Mouse (Mus musculus) midbrain, embryonic 12.5 days (tissue): ENCODE results near the gene Enpp7. TPM values are rescaled to one million over a fixed set of nuclear protein-coding genes. Genes with fewer than 3 reads are reported as not detected.

ENCODE experiments used
- ATAC-seq: fragments of 200-750 bp; cut with Nextera tagmentation; 2 replicates; pipeline ENCODE4 v1.8.0; 2017; ENCODE audit warnings: low read depth, moderate TSS enrichment, moderate library complexity; ENCODE audit not compliant: low FRiP score
- H3K27ac ChIP-seq: fragments of 300-500 bp; sonication (generic); replicated peaks from 2 replicates; pipeline ENCODE4 v1.5.1; 2016; ENCODE audit warnings: mild to moderate bottlenecking
- H3K27me3 ChIP-seq: fragments of 300-500 bp; sonication (generic); 2 replicates; pipeline ENCODE4 v1.6.1; 2016; ENCODE audit warnings: mild to moderate bottlenecking
- H3K36me3 ChIP-seq: fragments of 300-500 bp; sonication (generic); 2 replicates; pipeline ENCODE4 v1.6.1; 2016
- H3K4me1 ChIP-seq: fragments of 300-500 bp; sonication (generic); 2 replicates; pipeline ENCODE4 v1.6.1; 2016
- H3K4me2 ChIP-seq: fragments of 300-500 bp; sonication (generic); replicated peaks from 2 replicates; pipeline ENCODE4 v1.6.1; 2016; ENCODE audit warnings: mild to moderate bottlenecking, moderate library complexity
- H3K4me3 ChIP-seq: fragments of 300-500 bp; sonication (generic); 2 replicates; pipeline ENCODE4 v1.5.1; 2016; ENCODE audit warnings: mild to moderate bottlenecking
- H3K9ac ChIP-seq: fragments of 300-500 bp; sonication (generic); replicated peaks from 2 replicates; pipeline ENCODE4 v1.6.1; 2016; ENCODE audit warnings: mild to moderate bottlenecking, moderate library complexity
- H3K9me3 ChIP-seq: fragments of 300-500 bp; sonication (generic); 2 replicates; pipeline ENCODE4 v1.6.1; 2016; ENCODE audit warnings: mild to moderate bottlenecking
- WGBS: fragments of 180-500 bp; shearing (Covaris S2); methylation state at CpG from one replicate; pipeline ENCODE4 v1.1.7; 2016; 5-methylcytosine and 5-hydroxymethylcytosine counted together
- polyA plus RNA-seq: library from polyadenylated mRNA; unstranded; fragments of >200 nt; fragmentation: Nextera tagmentation; extraction: Ambion mirVana; gene quantifications from 2 replicates; pipeline ENCODE4 v1.2.1, GENCODE M21; 2016

Enpp7 gene
- polyA plus RNA-seq, 1 experiment from 2014 or later = not detected

- no peak overlapping the region for H3K4me3 ChIP-seq
- peaks cover 27% of the 10 kb centered on the region for H3K4me1 ChIP-seq
- H3K27ac ChIP-seq = peak overlapping the region; percentile 80
- ATAC-seq = peak; percentile 80
- H3K9ac ChIP-seq = no peak overlapping the region; the same call in 1 of the 2 replicates
- H3K27me3 ChIP-seq = peaks cover 19% of the 10 kb centered on the region
- H3K9me3 ChIP-seq = no peaks in the 10 kb centered on the region
- H3K4me2 ChIP-seq = peak overlapping the region; percentile 4; the same call in 1 of the 2 replicates
- H3K36me3 ChIP-seq = no peaks in the 10 kb centered on the region
- WGBS = 29% methylated on average over 18 of the region's 18 CpGs
Observed at GRCm38 (mm10) chr11:118972431-118973377, 15.3 kb upstream of the Enpp7 start.

DNA sequence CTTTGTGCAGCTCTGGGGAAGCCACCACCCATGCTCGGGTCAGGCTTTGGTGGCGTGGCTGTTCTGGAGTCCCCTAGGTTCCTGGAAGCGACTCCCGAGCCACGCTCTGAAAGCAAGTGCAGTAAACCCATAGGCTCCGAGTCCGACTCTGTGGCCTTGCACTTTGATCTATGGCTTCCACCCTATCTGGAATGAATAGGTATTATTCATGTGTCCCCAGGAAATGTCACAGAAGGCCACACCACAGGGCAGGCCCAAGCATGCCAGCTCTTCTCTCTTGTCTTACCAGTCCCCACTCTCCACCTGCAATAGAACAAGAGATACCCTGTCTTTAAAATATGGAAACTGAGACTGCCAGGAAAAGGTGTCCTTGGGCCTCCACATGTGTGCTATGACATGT, 13.6 kb upstream of the Enpp7 start:
- Histone ChIP-seq H3K9me3 (no peaks in the 10 kb centered on the region), H3K9ac (no peak overlapping the region), H3K4me2 (no peak overlapping the region), H3K27me3 (peaks cover 23% of the 10 kb centered on the region), H3K27ac (no peak overlapping the region), H3K4me3 (no peak overlapping the region), H3K4me1 (peaks cover 27% of the 10 kb centered on the region), H3K36me3 (no peaks in the 10 kb centered on the region)
- WGBS = 79% methylated on average over 7 of the region's 7 CpGs
- no peak for ATAC-seq

DNA sequence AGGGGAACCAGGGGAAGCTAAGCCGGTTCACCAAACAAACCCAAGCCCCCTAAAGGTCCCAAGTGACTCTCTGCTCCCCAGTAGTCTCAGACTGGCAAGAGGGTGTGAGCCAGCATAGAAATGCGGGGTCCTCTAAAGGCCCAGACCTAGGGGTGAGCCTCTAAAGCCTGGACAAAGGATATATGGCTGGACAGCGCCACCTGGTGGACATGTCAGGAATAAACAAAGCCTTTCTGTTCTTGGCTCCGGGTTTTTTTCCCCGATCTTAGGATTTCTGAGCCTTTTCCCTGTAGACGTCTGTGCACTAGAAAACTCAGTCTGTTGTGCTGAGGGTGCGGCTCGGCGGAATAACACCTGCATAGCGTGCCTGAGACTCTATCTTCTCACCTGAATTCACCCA, 12.6 kb upstream of the Enpp7 start:
- H3K36me3 ChIP-seq = no peaks in the 10 kb centered on the region
- peaks cover 27% of the 10 kb centered on the region for H3K4me1 ChIP-seq
- ATAC-seq = no peak
- WGBS = 2% methylated on average over 10 of the region's 10 CpGs
- peak overlapping the region; percentile 24 for H3K4me2 ChIP-seq
- H3K9ac ChIP-seq = no peak overlapping the region
- H3K9me3 ChIP-seq = no peaks in the 10 kb centered on the region
- H3K27me3 ChIP-seq = peaks cover 20% of the 10 kb centered on the region
- no peak overlapping the region for H3K4me3 ChIP-seq
- no peak overlapping the region for H3K27ac ChIP-seq

- Histone ChIP-seq H3K27ac (no peak overlapping the region), H3K4me2 (peak overlapping the region; percentile 24), H3K4me1 (peaks cover 27% of the 10 kb centered on the region), H3K27me3 (peaks cover 20% of the 10 kb centered on the region), H3K4me3 (no peak overlapping the region), H3K36me3 (no peaks in the 10 kb centered on the region), H3K9ac (no peak overlapping the region), H3K9me3 (no peaks in the 10 kb centered on the region)
- ATAC-seq = no peak
- 15% methylated on average over 12 of the region's 12 CpGs for WGBS
Observed at GRCm38 (mm10) chr11:118975917-118976316, 12.1 kb upstream of the Enpp7 start.

DNA sequence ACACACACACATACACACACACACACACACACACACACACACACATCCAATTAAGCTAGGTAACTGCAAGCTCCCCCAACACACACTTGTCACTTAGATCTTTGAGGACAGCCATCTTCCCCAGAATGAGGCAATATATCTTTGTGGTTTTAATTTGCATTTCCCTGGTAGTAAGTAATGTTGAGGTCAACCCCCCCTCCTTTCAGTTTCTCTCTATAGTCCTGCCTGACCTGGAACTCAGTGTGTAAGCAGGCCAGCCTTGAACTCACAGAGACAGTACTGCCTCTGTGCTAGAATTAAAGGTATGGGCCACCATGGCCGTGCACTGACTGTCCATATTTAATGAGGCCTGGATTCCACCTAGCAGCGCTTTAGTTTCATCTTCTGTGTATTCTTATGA, 7.6 kb upstream of the Enpp7 start:
- ATAC-seq = no peak
- 84% methylated on average over 2 of the region's 2 CpGs for WGBS
- Histone ChIP-seq H3K4me1 (peaks cover 20% of the 10 kb centered on the region; the same call in 1 of the 2 replicates), H3K27me3 (peaks cover 9% of the 10 kb centered on the region), H3K9me3 (no peaks in the 10 kb centered on the region), H3K36me3 (no peaks in the 10 kb centered on the region), H3K4me2 (no peak overlapping the region), H3K4me3 (no peak overlapping the region), H3K27ac (no peak overlapping the region), H3K9ac (no peak overlapping the region)

GRCm38 (mm10) chr11:118981012-118981776, 6.8 kb upstream of the Enpp7 start:
- no peak for ATAC-seq
- Histone ChIP-seq H3K4me1 (peaks cover 14% of the 10 kb centered on the region; the same call in 1 of the 2 replicates), H3K9ac (no peak overlapping the region), H3K4me2 (no peak overlapping the region), H3K4me3 (no peak overlapping the region), H3K9me3 (no peaks in the 10 kb centered on the region), H3K27ac (no peak overlapping the region), H3K27me3 (peaks cover 9% of the 10 kb centered on the region), H3K36me3 (no peaks in the 10 kb centered on the region)
- 69% methylated on average over 18 of the region's 18 CpGs for WGBS

- WGBS = 38% methylated on average over 12 of the region's 12 CpGs
- Histone ChIP-seq H3K27me3 (peaks cover 9% of the 10 kb centered on the region; the same call in 1 of the 2 replicates), H3K4me2 (no peak overlapping the region), H3K36me3 (no peaks in the 10 kb centered on the region), H3K9ac (no peak overlapping the region), H3K4me3 (no peak overlapping the region), H3K27ac (0 out of 2 replicates have a peak overlapping the region, but pooled peaks have one; percentile 42), H3K4me1 (peaks cover 14% of the 10 kb centered on the region; the same call in 1 of the 2 replicates), H3K9me3 (no peaks in the 10 kb centered on the region)
- no peak for ATAC-seq
Observed at GRCm38 (mm10) chr11:118982593-118983113, 5.3 kb upstream of the Enpp7 start.

GRCm38 (mm10) chr11:118985571-118985970, 2.4 kb upstream of the Enpp7 start:
- H3K27me3 ChIP-seq = 0 out of 2 replicates have a peak, but pooled peaks cover 2% of the 10 kb centered on the region
- no peak overlapping the region for H3K4me3 ChIP-seq
- no peaks in the 10 kb centered on the region for H3K36me3 ChIP-seq
- H3K4me1 ChIP-seq = peaks cover 14% of the 10 kb centered on the region; the same call in 1 of the 2 replicates
- H3K9me3 ChIP-seq = no peaks in the 10 kb centered on the region
- no peak for ATAC-seq
- WGBS = 63% methylated on average over 5 of the region's 5 CpGs
- no peak overlapping the region for H3K9ac ChIP-seq
- no peak overlapping the region for H3K4me2 ChIP-seq
- no peak overlapping the region for H3K27ac ChIP-seq

- H3K27ac ChIP-seq = no peak overlapping the region
- no peak for ATAC-seq
- no peak overlapping the region for H3K4me2 ChIP-seq
Observed at GRCm38 (mm10) chr11:118992781-118993180, 4.8 kb downstream of the Enpp7 start.

GRCm38 (mm10) chr11:118995448-118995847, 7.5 kb downstream of the Enpp7 start:
- H3K4me1 ChIP-seq = peaks cover 34% of the 10 kb centered on the region
- no peaks in the 10 kb centered on the region for H3K9me3 ChIP-seq
- 0 out of 2 replicates have a peak overlapping the region, but pooled peaks have one; percentile 20 for H3K27ac ChIP-seq
- 0 out of 2 replicates have a peak overlapping the region, but pooled peaks have one; percentile 4 for H3K9ac ChIP-seq
- no peak for ATAC-seq
- H3K4me2 ChIP-seq = no peak overlapping the region
- WGBS = 34% methylated on average over 4 of the region's 4 CpGs
- no peaks in the 10 kb centered on the region for H3K36me3 ChIP-seq
- H3K4me3 ChIP-seq = no peak overlapping the region
- peaks cover 48% of the 10 kb centered on the region for H3K27me3 ChIP-seq

More at GRCm38 (mm10) chr11:118992781-118993180, 4.8 kb downstream of the Enpp7 start:
- Histone ChIP-seq H3K9me3 (no peaks in the 10 kb centered on the region), H3K36me3 (no peaks in the 10 kb centered on the region), H3K4me1 (peaks cover 13% of the 10 kb centered on the region), H3K4me3 (no peak overlapping the region), H3K9ac (no peak overlapping the region), H3K27me3 (peaks cover 32% of the 10 kb centered on the region; the same call in 1 of the 2 replicates)
- whole genome bisulfite sequencing = 82% methylated on average over 3 of the region's 3 CpGs

GRCm38 (mm10) chr11:118997182-118997581, 9.2 kb downstream of the Enpp7 start:
- Histone ChIP-seq H3K9me3 (no peaks in the 10 kb centered on the region), H3K27ac (no peak overlapping the region), H3K4me1 (peaks cover 34% of the 10 kb centered on the region), H3K4me3 (no peak overlapping the region), H3K27me3 (peaks cover 51% of the 10 kb centered on the region), H3K4me2 (no peak overlapping the region), H3K9ac (no peak overlapping the region), H3K36me3 (no peaks in the 10 kb centered on the region)
- 88% methylated on average over 3 of the region's 3 CpGs for WGBS
- ATAC-seq = no peak
